Mouse (Mus musculus) limb, embryonic 15.5 days (tissue): ENCODE measurements around the gene Tmem115. TPM values are rescaled to one million over a fixed set of nuclear protein-coding genes. Genes with fewer than 3 reads are reported as not detected.
"Not testable (repeated sequence)": the region's sequence is repeated elsewhere in the genome, so short reads cannot be mapped to it uniquely, and the experiment has no call there.

Experiments
- ATAC-seq: fragments of 200-750 bp; cut with Nextera tagmentation; 2 replicates; pipeline ENCODE4 v1.8.0; 2017; ENCODE audit warnings: low read depth, moderate TSS enrichment; ENCODE audit not compliant: insufficient number of reproducible peaks, low FRiP score, low TSS enrichment
- H3K27ac ChIP-seq: fragments of 300-500 bp; sonication (generic); 2 replicates; pipeline ENCODE4 v1.5.1; 2015; ENCODE audit warnings: moderate library complexity, mild to moderate bottlenecking, inconsistent platforms
- H3K27me3 ChIP-seq: fragments of 300-500 bp; sonication (generic); 2 replicates; pipeline ENCODE4 v1.6.1; 2015; ENCODE audit warnings: inconsistent platforms
- H3K36me3 ChIP-seq: fragments of 300-500 bp; sonication (generic); 2 replicates; pipeline ENCODE4 v1.6.1; 2015; ENCODE audit warnings: inconsistent platforms
- H3K4me1 ChIP-seq: fragments of 300-500 bp; sonication (generic); 2 replicates; pipeline ENCODE4 v1.6.1; 2015; ENCODE audit warnings: inconsistent platforms
- H3K4me2 ChIP-seq: fragments of 300-500 bp; sonication (generic); 2 replicates; pipeline ENCODE4 v1.6.1; 2015; ENCODE audit warnings: mild to moderate bottlenecking, inconsistent platforms
- H3K4me3 ChIP-seq: fragments of 300-500 bp; sonication (generic); 2 replicates; pipeline ENCODE4 v1.5.1; 2015; ENCODE audit warnings: mild to moderate bottlenecking, inconsistent platforms
- H3K9ac ChIP-seq: fragments of 300-500 bp; sonication (generic); 2 replicates; pipeline ENCODE4 v1.6.1; 2015; ENCODE audit warnings: inconsistent platforms
- H3K9me3 ChIP-seq: fragments of 300-500 bp; sonication (generic); 2 replicates; pipeline ENCODE4 v1.6.1; 2016; ENCODE audit warnings: inconsistent platforms
- WGBS: fragments of 180-500 bp; shearing (Covaris S2); methylation state at CpG from one replicate; pipeline ENCODE4 v1.1.7; 2015; 5-methylcytosine and 5-hydroxymethylcytosine counted together
- polyA plus RNA-seq: library from polyadenylated mRNA; unstranded; fragments of >200 nt; fragmentation: Nextera tagmentation; extraction: Ambion mirVana; gene quantifications from 2 replicates; pipeline ENCODE4 v1.2.1, GENCODE M21; 2015

Gene Tmem115
- polyA plus RNA-seq, 1 experiment from 2014 or later: 51.8 TPM

- peak within 1 kb of the TSS; percentile 69 for H3K4me2 ChIP-seq
- no peaks in the 10 kb centered on the region for H3K27me3 ChIP-seq
- peak within 1 kb of the TSS; percentile 67 for H3K9ac ChIP-seq
- ATAC-seq: no peak
- peaks cover 30% of the 10 kb centered on the region for H3K36me3 ChIP-seq
- H3K9me3 ChIP-seq: no peaks in the 10 kb centered on the region
- WGBS: 9% methylated on average over 18 of the region's 18 CpGs
- H3K27ac ChIP-seq: peak within 1 kb of the TSS; percentile 92
- peak within 1 kb of the TSS; percentile 84 for H3K4me3 ChIP-seq
- H3K4me1 ChIP-seq: peaks cover 67% of the 10 kb centered on the region
Measured at GRCm38 (mm10) chr9:107567702-107568319, 34.1 kb downstream of the Tmem115 start, which contains the start of gene Hyal2. TSS of gene Hyal2 (plus strand) at chr9:107567945.

GRCm38 (mm10) chr9:107568331-107569261, 34.9 kb downstream of the Tmem115 start:
- Histone ChIP-seq H3K27me3 (no peaks in the 10 kb centered on the region), H3K36me3 (peaks cover 37% of the 10 kb centered on the region), H3K9ac (peak overlapping the region; percentile 67), H3K4me2 (peak overlapping the region; percentile 69), H3K27ac (peak overlapping the region; percentile 92), H3K4me3 (peak overlapping the region; percentile 84), H3K9me3 (no peaks in the 10 kb centered on the region), H3K4me1 (peaks cover 61% of the 10 kb centered on the region)
- under 1% methylated on average over 41 of the region's 41 CpGs for WGBS
- ATAC-seq: peak; percentile 78

DNA sequence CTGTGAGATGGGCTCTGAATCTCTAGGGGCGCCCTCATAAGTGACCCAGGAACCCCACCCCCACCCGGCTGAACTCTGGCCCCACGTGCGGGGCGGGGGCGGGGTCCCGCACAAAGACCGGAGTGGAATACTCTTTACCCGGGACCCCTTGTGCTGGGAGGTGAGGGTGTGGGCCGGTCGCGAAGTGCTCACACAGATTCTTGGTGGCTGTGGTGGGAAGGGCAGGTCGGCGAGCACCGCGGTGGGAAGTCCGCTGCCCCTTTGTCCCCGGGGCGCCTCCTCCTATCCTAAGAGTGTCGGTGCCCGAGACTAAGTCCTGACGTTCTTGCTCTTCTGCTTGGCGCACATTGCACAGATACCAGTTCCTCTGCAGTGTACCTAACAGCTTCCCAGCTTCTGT, 35.5 kb downstream of the Tmem115 start:
- WGBS: 0% methylated on average over 21 of the region's 23 CpGs

GRCm38 (mm10) chr9:107570016-107570415, 36.3 kb downstream of the Tmem115 start:
- no peaks in the 10 kb centered on the region for H3K9me3 ChIP-seq
- ATAC-seq: no peak
- H3K27ac ChIP-seq: peak overlapping the region; percentile 92
- WGBS: 34% methylated on average over 13 of the region's 13 CpGs
- H3K27me3 ChIP-seq: no peaks in the 10 kb centered on the region
- peak overlapping the region; percentile 84 for H3K4me3 ChIP-seq
- peaks cover 53% of the 10 kb centered on the region for H3K4me1 ChIP-seq
- H3K9ac ChIP-seq: peak overlapping the region; percentile 67
- peak overlapping the region; percentile 69 for H3K4me2 ChIP-seq
- peaks cover 42% of the 10 kb centered on the region for H3K36me3 ChIP-seq

More for the DNA sequence above, 35.5 kb downstream of the Tmem115 start:
- peak overlapping the region; percentile 84 for H3K4me3 ChIP-seq
- peak overlapping the region; percentile 69 for H3K4me2 ChIP-seq
- peaks cover 40% of the 10 kb centered on the region for H3K36me3 ChIP-seq
- H3K27ac ChIP-seq: peak overlapping the region; percentile 92
- peak overlapping the region; percentile 67 for H3K9ac ChIP-seq
- ATAC-seq: peak; percentile 22; the same call in 1 of the 2 replicates
- no peaks in the 10 kb centered on the region for H3K9me3 ChIP-seq
- no peaks in the 10 kb centered on the region for H3K27me3 ChIP-seq
- H3K4me1 ChIP-seq: peaks cover 54% of the 10 kb centered on the region

- H3K4me1 ChIP-seq: peaks cover 53% of the 10 kb centered on the region
- H3K4me2 ChIP-seq: peak overlapping the region; percentile 69
- H3K9me3 ChIP-seq: no peaks in the 10 kb centered on the region
- no peak overlapping the region for H3K27ac ChIP-seq
- peak overlapping the region; percentile 84 for H3K4me3 ChIP-seq
- H3K36me3 ChIP-seq: peaks cover 37% of the 10 kb centered on the region
- WGBS: 86% methylated on average over 21 of the region's 21 CpGs
- no peak for ATAC-seq
- no peaks in the 10 kb centered on the region for H3K27me3 ChIP-seq
- H3K9ac ChIP-seq: no peak overlapping the region; the same call in 1 of the 2 replicates
Measured at GRCm38 (mm10) chr9:107570845-107571244, 37.1 kb downstream of the Tmem115 start.

- no peaks in the 10 kb centered on the region for H3K9me3 ChIP-seq
- 92% methylated on average over 22 of the region's 22 CpGs for WGBS
- H3K36me3 ChIP-seq: peaks cover 37% of the 10 kb centered on the region
- no peak for ATAC-seq
- H3K9ac ChIP-seq: no peak overlapping the region
- H3K4me1 ChIP-seq: peaks cover 54% of the 10 kb centered on the region
- H3K27me3 ChIP-seq: no peaks in the 10 kb centered on the region
- peak overlapping the region; percentile 17; the same call in 1 of the 2 replicates for H3K4me2 ChIP-seq
- H3K4me3 ChIP-seq: no peak overlapping the region
- no peak overlapping the region for H3K27ac ChIP-seq
Measured at GRCm38 (mm10) chr9:107571534-107572326, 38.0 kb downstream of the Tmem115 start.

DNA sequence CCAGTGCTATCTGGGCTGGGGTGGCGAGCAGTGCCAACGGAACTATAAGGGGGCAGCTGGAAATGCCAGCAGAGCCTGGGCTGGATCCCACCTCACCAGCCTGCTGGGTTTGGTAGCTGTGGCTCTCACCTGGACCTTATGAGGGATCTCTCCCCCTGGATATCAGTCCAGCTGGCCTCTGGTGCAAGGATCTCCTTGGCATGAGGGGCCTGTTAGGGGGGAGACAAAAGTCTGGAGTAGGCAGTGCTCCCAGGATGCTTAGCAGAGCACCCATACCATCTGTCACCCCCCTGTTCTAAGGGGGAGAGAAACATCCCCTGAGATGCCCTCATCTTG, 38.5 kb downstream of the Tmem115 start:
- no peak overlapping the region for H3K9ac ChIP-seq
- no peak overlapping the region for H3K4me3 ChIP-seq
- WGBS: 93% methylated on average over 2 of the region's 2 CpGs
- no peak overlapping the region for H3K27ac ChIP-seq
- no peak for ATAC-seq
- no peak overlapping the region for H3K4me2 ChIP-seq
- no peaks in the 10 kb centered on the region for H3K9me3 ChIP-seq
- H3K27me3 ChIP-seq: no peaks in the 10 kb centered on the region
- H3K4me1 ChIP-seq: peaks cover 54% of the 10 kb centered on the region
- peaks cover 37% of the 10 kb centered on the region for H3K36me3 ChIP-seq

DNA sequence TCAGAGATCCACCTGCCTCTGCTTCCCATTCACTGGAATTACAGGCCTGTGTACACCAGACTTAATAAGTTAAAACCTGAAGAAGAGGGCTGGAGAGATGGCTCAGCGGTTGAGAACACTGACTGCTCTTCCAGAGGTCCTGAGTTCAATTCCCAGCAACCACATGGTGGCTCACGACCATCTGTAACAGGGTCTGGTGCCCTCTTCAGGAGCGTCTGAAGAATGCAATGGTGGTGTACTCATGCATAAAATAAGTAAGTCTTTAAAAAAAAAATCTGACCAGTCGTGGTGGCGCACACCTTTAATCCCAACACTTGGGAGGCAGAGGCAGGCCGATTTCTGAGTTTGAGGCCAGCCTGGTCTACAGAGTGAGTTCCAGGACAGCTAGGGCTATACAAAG, 40.0 kb downstream of the Tmem115 start:
- H3K4me3 ChIP-seq, H3K9me3 ChIP-seq, H3K27ac ChIP-seq, H3K4me2 ChIP-seq, H3K9ac ChIP-seq, H3K27me3 ChIP-seq, ATAC-seq: not testable (repeated sequence)
- Histone ChIP-seq H3K36me3 (peaks cover 37% of the 10 kb centered on the region), H3K4me1 (peaks cover 51% of the 10 kb centered on the region)
- 86% methylated on average over 6 of the region's 6 CpGs for WGBS

DNA sequence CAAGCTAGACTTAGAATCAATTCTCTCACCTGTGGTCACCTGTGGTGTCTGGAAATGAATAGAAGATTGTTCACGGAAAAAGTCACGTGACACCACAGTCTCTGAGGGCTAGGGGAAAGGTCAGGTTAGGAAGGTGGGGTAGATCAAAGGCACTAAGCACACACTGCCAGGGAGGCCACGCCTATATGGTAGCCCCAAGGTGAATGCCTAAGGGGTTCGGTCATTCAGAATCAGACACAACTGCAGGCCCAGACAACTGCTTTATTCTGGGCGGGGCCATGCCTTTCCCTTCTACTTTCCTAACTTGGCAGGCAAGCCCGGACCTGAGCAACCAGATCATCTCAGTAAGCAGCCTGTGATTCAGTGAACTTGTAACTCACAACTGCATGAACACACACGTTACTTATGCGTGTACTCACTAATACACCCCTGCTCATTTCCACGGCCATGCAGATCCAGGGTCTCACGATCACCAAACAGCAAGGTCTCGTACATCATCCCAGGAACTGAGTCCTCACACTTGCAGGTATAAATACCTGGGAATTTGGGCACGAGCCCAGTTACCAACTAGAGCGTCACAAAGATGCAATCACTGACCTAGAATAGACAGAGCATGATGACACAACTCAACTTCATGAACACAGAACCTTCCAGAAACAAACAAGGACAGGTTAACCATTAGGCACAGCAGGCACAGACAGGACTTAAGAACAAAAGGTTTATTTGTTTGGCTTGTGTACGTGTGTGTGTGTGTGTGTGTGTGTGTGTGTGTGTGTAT, 42.0 kb downstream of the Tmem115 start:
- no peaks in the 10 kb centered on the region for H3K9me3 ChIP-seq
- H3K36me3 ChIP-seq: peaks cover 39% of the 10 kb centered on the region
- ATAC-seq: no peak
- peaks cover 54% of the 10 kb centered on the region for H3K4me1 ChIP-seq
- peak overlapping the region; percentile 87 for H3K27ac ChIP-seq
- WGBS: 70% methylated on average over 14 of the region's 14 CpGs
- no peak overlapping the region for H3K9ac ChIP-seq
- H3K27me3 ChIP-seq: no peaks in the 10 kb centered on the region
- 0 out of 2 replicates have a peak overlapping the region, but pooled peaks have one; percentile 57 for H3K4me2 ChIP-seq
- H3K4me3 ChIP-seq: 0 out of 2 replicates have a peak overlapping the region, but pooled peaks have one; percentile 43

DNA sequence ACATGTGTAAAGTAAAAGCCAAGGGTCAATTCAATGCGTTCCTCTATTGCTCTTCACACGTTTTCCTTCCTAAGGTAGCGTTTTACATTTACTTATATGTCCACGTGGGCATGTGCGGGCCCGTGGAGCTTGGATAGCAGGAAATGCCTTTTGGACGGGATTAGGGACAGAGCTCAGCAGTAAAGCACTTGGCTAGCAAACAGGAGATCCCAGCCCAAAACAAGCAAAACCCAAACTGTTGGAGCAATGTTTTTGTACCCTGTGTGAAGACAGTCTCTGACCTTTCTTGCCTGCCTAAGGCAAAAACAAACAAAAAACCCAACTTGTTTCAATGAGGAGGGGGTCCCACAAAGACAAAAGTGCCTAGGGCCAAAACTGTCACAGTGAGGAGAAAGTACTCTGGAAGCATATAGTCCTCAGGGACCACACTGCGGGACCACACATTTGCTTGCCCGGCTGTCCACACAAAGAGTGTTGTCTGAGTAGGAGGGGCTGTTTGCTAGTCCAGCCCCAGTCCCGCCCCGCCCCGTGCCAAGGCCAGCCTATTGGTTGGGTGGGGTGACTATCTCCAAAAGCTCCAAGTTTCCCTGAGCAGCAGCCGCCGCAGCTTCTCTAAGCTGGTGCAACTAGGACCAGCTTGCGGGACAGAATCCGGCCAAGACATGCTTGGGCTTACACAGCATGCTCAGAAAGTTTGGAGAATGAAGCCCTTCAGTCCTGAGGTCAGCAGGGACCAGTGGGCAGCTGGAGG, 42.8 kb downstream of the Tmem115 start, which contains the start of gene Hyal1:
TSS of gene Hyal1 (plus strand) at position 571 of the 751 bp plus-strand sequence.
- Histone ChIP-seq H3K4me1 (peaks cover 50% of the 10 kb centered on the region), H3K27me3 (no peaks in the 10 kb centered on the region), H3K27ac (peak within 1 kb of the TSS; percentile 87), H3K36me3 (peaks cover 32% of the 10 kb centered on the region), H3K9ac (peak within 1 kb of the TSS; percentile 40; the same call in 1 of the 2 replicates), H3K4me2 (peak within 1 kb of the TSS; percentile 57), H3K9me3 (no peaks in the 10 kb centered on the region), H3K4me3 (peak within 1 kb of the TSS; percentile 43)
- WGBS: 17% methylated on average over 16 of the region's 16 CpGs
- ATAC-seq: peak; percentile 60; the same call in 1 of the 2 replicates
